Mouse (Mus musculus): ENCODE data around the gene Ngrn. TPM values are rescaled to one million over a fixed set of nuclear protein-coding genes. Genes with fewer than 3 reads are reported as not detected.

Ngrn gene
- polyA plus RNA-seq, 1 experiment from 2014 or later = 67.8 TPM

Other genes starting within 250 kb of the Ngrn start
- gene Zfp710, start 236.4 kb upstream of the Ngrn start, polyA plus RNA-seq (2014; fragmentation: Nextera tagmentation; extraction: Ambion mirVana) = 14.7 and 17.5 TPM in 2 replicates
- gene Idh2, start 145.8 kb upstream of the Ngrn start, polyA plus RNA-seq (2014; fragmentation: Nextera tagmentation; extraction: Ambion mirVana) = 198 and 205 TPM in 2 replicates
- gene Sema4b, start 74.4 kb upstream of the Ngrn start, polyA plus RNA-seq (2014; fragmentation: Nextera tagmentation; extraction: Ambion mirVana) = 17.4 and 19.7 TPM in 2 replicates
- 29.8 and 41.1 TPM in 2 replicates for gene Cib1, start 28.4 kb upstream of the Ngrn start, polyA plus RNA-seq (2014; fragmentation: Nextera tagmentation; extraction: Ambion mirVana)
- 3.4 and 3.8 TPM in 2 replicates for gene Gdpgp1, start 28.4 kb upstream of the Ngrn start, polyA plus RNA-seq (2014; fragmentation: Nextera tagmentation; extraction: Ambion mirVana)
- gene Ttll13, start 14.8 kb upstream of the Ngrn start, polyA plus RNA-seq (2014; fragmentation: Nextera tagmentation; extraction: Ambion mirVana) = 1.3 and 1.7 TPM in 2 replicates
- gene Vps33b, start 8.4 kb downstream of the Ngrn start, polyA plus RNA-seq (2014; fragmentation: Nextera tagmentation; extraction: Ambion mirVana) = 22.0 and 26.5 TPM in 2 replicates
- 33.0 and 39.3 TPM in 2 replicates for gene Prc1, start 33.2 kb downstream of the Ngrn start, polyA plus RNA-seq (2014; fragmentation: Nextera tagmentation; extraction: Ambion mirVana)
- gene Rccd1, start 63.2 kb downstream of the Ngrn start, polyA plus RNA-seq (2014; fragmentation: Nextera tagmentation; extraction: Ambion mirVana) = 9.4 and 11.6 TPM in 2 replicates
- 43.3 and 43.9 TPM in 2 replicates for gene Unc45a, start 79.8 kb downstream of the Ngrn start, polyA plus RNA-seq (2014; fragmentation: Nextera tagmentation; extraction: Ambion mirVana)
- gene Hddc3, start 81.9 kb downstream of the Ngrn start, polyA plus RNA-seq (2014; fragmentation: Nextera tagmentation; extraction: Ambion mirVana) = 18.7 and 23.4 TPM in 2 replicates
- 18.9 and 21.6 TPM in 2 replicates for gene Man2a2, start 110.2 kb downstream of the Ngrn start, polyA plus RNA-seq (2014; fragmentation: Nextera tagmentation; extraction: Ambion mirVana)
- 3.8 and 4.6 TPM in 2 replicates for gene Fes, start 126.7 kb downstream of the Ngrn start, polyA plus RNA-seq (2014; fragmentation: Nextera tagmentation; extraction: Ambion mirVana)
- 6.0 and 6.7 TPM in 2 replicates for gene Furin, start 144.2 kb downstream of the Ngrn start, polyA plus RNA-seq (2014; fragmentation: Nextera tagmentation; extraction: Ambion mirVana)

Measured in hindbrain, embryonic 14.5 days (tissue).